Mouse (Mus musculus) neural tube, embryonic 14.5 days (tissue): ENCODE measurements around the gene Acacb. TPM values are rescaled to one million over a fixed set of nuclear protein-coding genes. Genes with fewer than 3 reads are reported as not detected.

Source experiments
- ATAC-seq: fragments of 200-750 bp; cut with Nextera tagmentation; 2 replicates; pipeline ENCODE4 v1.8.0; 2017; ENCODE audit warnings: low read depth, mild to moderate bottlenecking, moderate TSS enrichment, moderate library complexity
- H3K27ac ChIP-seq: fragments of 300-500 bp; sonication (generic); 2 replicates; pipeline ENCODE4 v1.5.1; 2014; ENCODE audit warnings: low read depth, mild to moderate bottlenecking, control low read depth, low read length, moderate library complexity, mixed read lengths
- H3K27me3 ChIP-seq: fragments of 300-500 bp; sonication (generic); 2 replicates; pipeline ENCODE4 v1.6.1; 2014; ENCODE audit warnings: low read length; ENCODE audit not compliant: control insufficient read depth, insufficient read depth
- H3K36me3 ChIP-seq: fragments of 300-500 bp; sonication (generic); 2 replicates; pipeline ENCODE4 v1.6.1; 2014; ENCODE audit warnings: low read length, mixed read lengths; ENCODE audit not compliant: control insufficient read depth, insufficient read depth
- H3K4me1 ChIP-seq: fragments of 300-500 bp; sonication (generic); 2 replicates; pipeline ENCODE4 v1.6.1; 2014; ENCODE audit warnings: low read length; ENCODE audit not compliant: control insufficient read depth, insufficient read depth
- H3K4me2 ChIP-seq: fragments of 300-500 bp; sonication (generic); 2 replicates; pipeline ENCODE4 v1.6.1; 2014; ENCODE audit warnings: mild to moderate bottlenecking, low read depth, low read length, control low read depth
- H3K4me3 ChIP-seq: fragments of 300-500 bp; sonication (generic); 2 replicates; pipeline ENCODE4 v1.5.1; 2014; ENCODE audit warnings: low read depth, low read length, control low read depth, mixed read lengths
- H3K9ac ChIP-seq: fragments of 300-500 bp; sonication (generic); replicated peaks from 2 replicates; pipeline ENCODE4 v1.6.1; 2014; ENCODE audit warnings: low read depth, mild to moderate bottlenecking, control low read depth, low read length, mixed read lengths
- H3K9me3 ChIP-seq: fragments of 300-500 bp; sonication (generic); 2 replicates; pipeline ENCODE4 v1.6.1; 2016; ENCODE audit warnings: low read length; ENCODE audit not compliant: control insufficient read depth
- WGBS: fragments of 180-500 bp; shearing (Covaris S2); extraction: QIAGEN DNeasy Blood & Tissue Kit; methylation state at CpG from one replicate; pipeline ENCODE4 v1.1.7; 2014; 5-methylcytosine and 5-hydroxymethylcytosine counted together
- polyA plus RNA-seq: library from polyadenylated mRNA; unstranded; fragments of >200 nt; fragmentation: Nextera tagmentation; extraction: Ambion mirVana; gene quantifications from 2 replicates; pipeline ENCODE4 v1.2.1, GENCODE M21; 2014

Gene Acacb
- polyA plus RNA-seq, 1 experiment from 2014 or later = 4.8 TPM

GRCm38 (mm10) chr5:114226051-114226450 is 79.7 kb downstream of the Acacb start:
- 94% methylated on average over 7 of the region's 7 CpGs for WGBS
- H3K9me3 ChIP-seq = no peaks in the 10 kb centered on the region
- no peaks in the 10 kb centered on the region for H3K4me1 ChIP-seq
- no peak overlapping the region for H3K4me2 ChIP-seq
- no peak overlapping the region for H3K27ac ChIP-seq
- no peak overlapping the region for H3K4me3 ChIP-seq
- ATAC-seq = no peak
- H3K9ac ChIP-seq = no peak overlapping the region
- no peaks in the 10 kb centered on the region for H3K27me3 ChIP-seq
- no peaks in the 10 kb centered on the region for H3K36me3 ChIP-seq

- no peaks in the 10 kb centered on the region for H3K9me3 ChIP-seq
- H3K9ac ChIP-seq = no peak overlapping the region
- WGBS = 81% methylated on average over 5 of the region's 5 CpGs
Observed at GRCm38 (mm10) chr5:114228901-114229300, 82.6 kb downstream of the Acacb start.

GRCm38 (mm10) chr5:114238924-114239323 is 92.6 kb downstream of the Acacb start:
- no peak for ATAC-seq
- H3K27ac ChIP-seq = no peak overlapping the region
- H3K36me3 ChIP-seq = no peaks in the 10 kb centered on the region
- no peak overlapping the region for H3K4me2 ChIP-seq
- H3K4me1 ChIP-seq = no peaks in the 10 kb centered on the region
- H3K4me3 ChIP-seq = no peak overlapping the region
- H3K9me3 ChIP-seq = no peaks in the 10 kb centered on the region
- WGBS = 40% methylated on average over 7 of the region's 7 CpGs
- no peaks in the 10 kb centered on the region for H3K27me3 ChIP-seq
- H3K9ac ChIP-seq = no peak overlapping the region

More at GRCm38 (mm10) chr5:114228901-114229300, 82.6 kb downstream of the Acacb start:
- no peak overlapping the region for H3K4me2 ChIP-seq
- no peak for ATAC-seq
- H3K4me3 ChIP-seq = no peak overlapping the region
- no peaks in the 10 kb centered on the region for H3K36me3 ChIP-seq
- H3K27ac ChIP-seq = no peak overlapping the region
- no peaks in the 10 kb centered on the region for H3K4me1 ChIP-seq
- no peaks in the 10 kb centered on the region for H3K27me3 ChIP-seq

DNA sequence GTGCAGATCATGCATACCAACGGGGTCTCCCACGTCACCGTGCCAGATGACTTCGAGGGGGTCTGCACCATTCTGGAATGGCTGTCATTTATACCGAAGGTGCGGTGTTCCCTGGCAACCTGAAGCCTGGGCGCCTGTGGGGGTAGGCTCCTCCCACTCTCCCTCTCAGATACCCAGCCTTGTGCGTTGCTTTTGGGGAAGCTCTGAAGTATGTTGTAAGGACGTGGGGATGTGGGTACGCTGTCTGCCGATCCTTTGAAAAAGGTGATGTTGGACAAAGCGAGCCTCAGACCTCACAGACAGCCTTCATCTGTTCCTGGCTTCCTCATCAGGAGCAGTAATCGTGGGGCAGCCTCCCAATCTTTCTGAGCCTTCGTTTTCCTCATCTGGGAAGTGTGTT is 93.4 kb downstream of the Acacb start:
- no peaks in the 10 kb centered on the region for H3K36me3 ChIP-seq
- WGBS = 52% methylated on average over 14 of the region's 14 CpGs
- no peak for ATAC-seq

GRCm38 (mm10) chr5:114246465-114246864 is 100.1 kb downstream of the Acacb start:
- H3K4me3 ChIP-seq = no peak overlapping the region
- ATAC-seq = no peak
- H3K9me3 ChIP-seq = no peaks in the 10 kb centered on the region
- H3K4me1 ChIP-seq = no peaks in the 10 kb centered on the region
- H3K9ac ChIP-seq = no peak overlapping the region
- no peaks in the 10 kb centered on the region for H3K36me3 ChIP-seq
- 78% methylated on average over 7 of the region's 7 CpGs for WGBS
- no peaks in the 10 kb centered on the region for H3K27me3 ChIP-seq
- H3K27ac ChIP-seq = no peak overlapping the region
- H3K4me2 ChIP-seq = no peak overlapping the region

More for the DNA sequence above, 93.4 kb downstream of the Acacb start:
- no peaks in the 10 kb centered on the region for H3K9me3 ChIP-seq
- H3K4me1 ChIP-seq = no peaks in the 10 kb centered on the region
- no peak overlapping the region for H3K27ac ChIP-seq
- no peak overlapping the region for H3K4me3 ChIP-seq
- H3K27me3 ChIP-seq = no peaks in the 10 kb centered on the region
- H3K4me2 ChIP-seq = no peak overlapping the region
- no peak overlapping the region for H3K9ac ChIP-seq

DNA sequence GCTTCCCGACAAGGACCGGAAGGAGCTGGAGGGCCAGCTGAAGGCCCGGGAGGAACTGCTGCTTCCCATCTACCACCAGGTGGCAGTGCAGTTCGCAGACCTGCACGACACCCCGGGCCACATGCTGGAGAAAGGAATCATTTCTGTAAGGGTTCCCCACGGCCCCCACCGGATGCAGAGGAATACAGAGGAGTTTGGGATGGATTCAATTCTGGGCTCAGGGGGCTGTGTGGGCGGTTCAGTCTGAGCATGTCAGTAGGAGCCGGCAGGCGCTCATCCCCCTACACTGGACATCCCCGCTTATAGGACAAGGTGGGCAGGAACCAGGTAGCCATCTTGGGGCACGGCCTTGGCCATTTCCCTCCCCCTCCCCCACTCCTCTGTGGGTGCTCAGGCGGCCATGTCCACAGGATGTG is 101.8 kb downstream of the Acacb start:
- Histone ChIP-seq H3K27me3 (no peaks in the 10 kb centered on the region), H3K4me2 (peak overlapping the region; percentile 17; the same call in 1 of the 2 replicates), H3K36me3 (no peaks in the 10 kb centered on the region), H3K4me3 (no peak overlapping the region), H3K4me1 (no peaks in the 10 kb centered on the region), H3K9me3 (no peaks in the 10 kb centered on the region), H3K27ac (no peak overlapping the region), H3K9ac (no peak overlapping the region)
- WGBS = 14% methylated on average over 14 of the region's 14 CpGs
- ATAC-seq = peak; percentile 46

- no peaks in the 10 kb centered on the region for H3K27me3 ChIP-seq
- no peak overlapping the region for H3K27ac ChIP-seq
- H3K4me3 ChIP-seq = no peak overlapping the region
- H3K9me3 ChIP-seq = no peaks in the 10 kb centered on the region
- 0 out of 2 replicates have a peak, but pooled peaks cover 2% of the 10 kb centered on the region for H3K4me1 ChIP-seq
- WGBS = 80% methylated on average over 9 of the region's 10 CpGs
- ATAC-seq = no peak
- no peak overlapping the region for H3K9ac ChIP-seq
- no peaks in the 10 kb centered on the region for H3K36me3 ChIP-seq
- no peak overlapping the region for H3K4me2 ChIP-seq
Observed at GRCm38 (mm10) chr5:114259495-114259894, 113.2 kb downstream of the Acacb start.

DNA sequence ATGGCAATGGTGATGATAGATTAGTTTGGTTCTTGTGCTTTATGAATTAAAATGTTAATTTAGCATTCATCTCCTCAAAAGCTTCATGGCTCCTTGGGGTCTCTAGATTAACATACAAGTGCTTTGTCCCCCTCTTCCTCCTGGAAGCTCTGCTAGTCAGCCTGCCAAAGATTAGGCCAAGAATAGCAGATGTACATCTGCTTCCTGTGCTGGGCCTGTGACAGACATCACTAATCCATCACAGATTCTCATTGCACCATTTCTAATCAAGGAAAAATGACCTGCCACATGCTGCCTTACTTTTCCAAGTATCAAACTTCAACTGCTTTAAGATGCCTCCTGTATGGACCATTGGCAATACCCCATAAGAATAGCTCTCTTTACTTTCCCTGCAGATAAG is 115.2 kb downstream of the Acacb start:
- Histone ChIP-seq H3K27ac (no peak overlapping the region), H3K4me3 (no peak overlapping the region), H3K36me3 (no peaks in the 10 kb centered on the region), H3K4me1 (0 out of 2 replicates have a peak, but pooled peaks cover 2% of the 10 kb centered on the region), H3K4me2 (no peak overlapping the region), H3K9me3 (no peaks in the 10 kb centered on the region), H3K9ac (no peak overlapping the region), H3K27me3 (no peaks in the 10 kb centered on the region; the same call in 1 of the 2 replicates)
- no peak for ATAC-seq

GRCm38 (mm10) chr5:114264030-114264459 is 117.7 kb downstream of the Acacb start:
- no peak overlapping the region for H3K4me3 ChIP-seq
- H3K9ac ChIP-seq = no peak overlapping the region
- peaks cover 6% of the 10 kb centered on the region for H3K27me3 ChIP-seq
- H3K4me2 ChIP-seq = no peak overlapping the region
- WGBS = 35% methylated on average over 8 of the region's 8 CpGs
- no peaks in the 10 kb centered on the region for H3K9me3 ChIP-seq
- no peak overlapping the region for H3K27ac ChIP-seq
- no peaks in the 10 kb centered on the region for H3K36me3 ChIP-seq
- peak; percentile 71 for ATAC-seq
- 0 out of 2 replicates have a peak, but pooled peaks cover 2% of the 10 kb centered on the region for H3K4me1 ChIP-seq
